Mouse (Mus musculus): Measurements from ENCODE around the gene Zfp341. TPM values are rescaled to one million over a fixed set of nuclear protein-coding genes. Genes with fewer than 3 reads are reported as not detected.
A peak's percentile ranks its signal among the peaks of the same experiment; 100 is the strongest.

Zfp341 gene
- total and polyA plus RNA-seq, 2 experiments from 2014 or later = 1.4 to 10.2 TPM

GRCm38 (mm10) chr2:154642712-154643385, 29.8 kb downstream of the Zfp341 start:
- ATAC-seq (no peak), DNase-seq (no peak)
- H3K27ac ChIP-seq (ENCODE audit: low read depth, low read length) = no peak overlapping the region
- H3K4me2 ChIP-seq (ENCODE audit: low read depth) = no peak overlapping the region
- H3K36me3 ChIP-seq (ENCODE audit: insufficient read depth) = peaks cover 78% of the 10 kb centered on the region
- H3K4me3 ChIP-seq (ENCODE audit: low read depth, low read length) = no peak overlapping the region
- no peaks in the 10 kb centered on the region for H3K27me3 ChIP-seq (ENCODE audit: insufficient read depth, low read length)
- 0 out of 2 replicates have a peak, but pooled peaks cover 4% of the 10 kb centered on the region for H3K9me3 ChIP-seq (ENCODE audit: low read length)
- no peak; the same call in 1 of the 2 replicates for TF ChIP-seq CTCF (IDR thresholded peaks at IDR 0.05; ENCODE audit: low read depth)
- H3K9ac ChIP-seq = no peak overlapping the region
- H3K4me1 ChIP-seq (ENCODE audit: insufficient read depth) = no peaks in the 10 kb centered on the region
- WGBS = 92% methylated on average over 6 of the region's 6 CpGs

- ATAC-seq = peak; percentile 53; the same call in 1 of the 2 replicates
- WGBS = 77% methylated on average over 5 of the region's 5 CpGs
- no peaks in the 10 kb centered on the region for H3K9me3 ChIP-seq (ENCODE audit: low read length)
- no peak overlapping the region for H3K9ac ChIP-seq
- no peaks in the 10 kb centered on the region for H3K4me1 ChIP-seq (ENCODE audit: insufficient read depth)
- H3K4me3 ChIP-seq (ENCODE audit: low read depth, low read length) = no peak overlapping the region
- peaks cover 47% of the 10 kb centered on the region for H3K36me3 ChIP-seq (ENCODE audit: insufficient read depth)
- H3K27ac ChIP-seq (ENCODE audit: low read depth, low read length) = no peak overlapping the region
- peak; percentile 56 for DNase-seq
- no peaks in the 10 kb centered on the region for H3K27me3 ChIP-seq (ENCODE audit: insufficient read depth, low read length)
- peak; percentile 68 for TF ChIP-seq CTCF (IDR thresholded peaks at IDR 0.05; ENCODE audit: low read depth)
- H3K4me2 ChIP-seq (ENCODE audit: low read depth) = no peak overlapping the region
These were observed 33.5 kb downstream of the Zfp341 start for GRCm38 (mm10) chr2:154646634-154647033.

- peak; percentile 15 for DNase-seq
- Histone ChIP-seq H3K27me3 (ENCODE audit: insufficient read depth, low read length) (no peaks in the 10 kb centered on the region), H3K4me1 (ENCODE audit: insufficient read depth) (no peaks in the 10 kb centered on the region), H3K9ac (no peak overlapping the region), H3K36me3 (ENCODE audit: insufficient read depth) (peaks cover 35% of the 10 kb centered on the region), H3K4me3 (ENCODE audit: low read depth, low read length) (no peak overlapping the region), H3K4me2 (ENCODE audit: low read depth) (no peak overlapping the region), H3K9me3 (ENCODE audit: low read length) (no peaks in the 10 kb centered on the region), H3K27ac (ENCODE audit: low read depth, low read length) (no peak overlapping the region)
- WGBS = 28% methylated on average over 3 of the region's 3 CpGs
- peak; percentile 60 for TF ChIP-seq CTCF (IDR thresholded peaks at IDR 0.05; ENCODE audit: low read depth)
- no peak for ATAC-seq
These were observed 35.0 kb downstream of the Zfp341 start for GRCm38 (mm10) chr2:154648086-154648485.

GRCm38 (mm10) chr2:154650404-154650803, 37.3 kb downstream of the Zfp341 start:
- no peaks in the 10 kb centered on the region for H3K27me3 ChIP-seq (ENCODE audit: insufficient read depth, low read length)
- no peak overlapping the region for H3K27ac ChIP-seq (ENCODE audit: low read depth, low read length)
- no peak for DNase-seq
- no peak overlapping the region for H3K4me3 ChIP-seq (ENCODE audit: low read depth, low read length)
- ATAC-seq = no peak
- no peaks in the 10 kb centered on the region for H3K9me3 ChIP-seq (ENCODE audit: low read length)
- TF ChIP-seq CTCF (IDR thresholded peaks at IDR 0.05; ENCODE audit: low read depth) = 0 out of 2 replicates have a peak, but pooled peaks have one; percentile 3
- H3K9ac ChIP-seq = no peak overlapping the region
- no peak overlapping the region for H3K4me2 ChIP-seq (ENCODE audit: low read depth)
- 83% methylated on average over 3 of the region's 3 CpGs for WGBS
- no peaks in the 10 kb centered on the region for H3K4me1 ChIP-seq (ENCODE audit: insufficient read depth)
- peaks cover 15% of the 10 kb centered on the region for H3K36me3 ChIP-seq (ENCODE audit: insufficient read depth)

GRCm38 (mm10) chr2:154651363-154651762, 38.3 kb downstream of the Zfp341 start, which contains the start of gene Chmp4b:
TSS of gene Chmp4b (plus strand) at chr2:154651705.
- H3K9me3 ChIP-seq (ENCODE audit: low read length) = no peaks in the 10 kb centered on the region
- ATAC-seq = no peak
- DNase-seq = no peak
- H3K4me2 ChIP-seq (ENCODE audit: low read depth) = no peak within 1 kb of the TSS
- WGBS = 66% methylated on average over 8 of the region's 8 CpGs
- no peak within 1 kb of the TSS for H3K4me3 ChIP-seq (ENCODE audit: low read depth, low read length)
- peaks cover 3% of the 10 kb centered on the region; the same call in 1 of the 2 replicates for H3K4me1 ChIP-seq (ENCODE audit: insufficient read depth)
- H3K9ac ChIP-seq = no peak within 1 kb of the TSS
- no peaks in the 10 kb centered on the region for H3K27me3 ChIP-seq (ENCODE audit: insufficient read depth, low read length)
- H3K36me3 ChIP-seq (ENCODE audit: insufficient read depth) = peaks cover 6% of the 10 kb centered on the region; the same call in 1 of the 2 replicates
- TF ChIP-seq CTCF (IDR thresholded peaks at IDR 0.05; ENCODE audit: low read depth) = no peak
- no peak within 1 kb of the TSS for H3K27ac ChIP-seq (ENCODE audit: low read depth, low read length)

- Histone ChIP-seq H3K9ac (no peak overlapping the region), H3K27ac (ENCODE audit: low read depth, low read length) (no peak overlapping the region), H3K4me2 (ENCODE audit: low read depth) (no peak overlapping the region), H3K4me3 (ENCODE audit: low read depth, low read length) (no peak overlapping the region), H3K27me3 (ENCODE audit: insufficient read depth, low read length) (no peaks in the 10 kb centered on the region), H3K9me3 (ENCODE audit: low read length) (no peaks in the 10 kb centered on the region), H3K36me3 (ENCODE audit: insufficient read depth) (no peaks in the 10 kb centered on the region), H3K4me1 (ENCODE audit: insufficient read depth) (peaks cover 19% of the 10 kb centered on the region)
- 95% methylated on average over 12 of the region's 12 CpGs for whole genome bisulfite sequencing
- ATAC-seq (no peak), DNase-seq (no peak)
- no peak for TF ChIP-seq CTCF (IDR thresholded peaks at IDR 0.05; ENCODE audit: low read depth)
These were observed 41.9 kb downstream of the Zfp341 start for GRCm38 (mm10) chr2:154654976-154655375.

DNA sequence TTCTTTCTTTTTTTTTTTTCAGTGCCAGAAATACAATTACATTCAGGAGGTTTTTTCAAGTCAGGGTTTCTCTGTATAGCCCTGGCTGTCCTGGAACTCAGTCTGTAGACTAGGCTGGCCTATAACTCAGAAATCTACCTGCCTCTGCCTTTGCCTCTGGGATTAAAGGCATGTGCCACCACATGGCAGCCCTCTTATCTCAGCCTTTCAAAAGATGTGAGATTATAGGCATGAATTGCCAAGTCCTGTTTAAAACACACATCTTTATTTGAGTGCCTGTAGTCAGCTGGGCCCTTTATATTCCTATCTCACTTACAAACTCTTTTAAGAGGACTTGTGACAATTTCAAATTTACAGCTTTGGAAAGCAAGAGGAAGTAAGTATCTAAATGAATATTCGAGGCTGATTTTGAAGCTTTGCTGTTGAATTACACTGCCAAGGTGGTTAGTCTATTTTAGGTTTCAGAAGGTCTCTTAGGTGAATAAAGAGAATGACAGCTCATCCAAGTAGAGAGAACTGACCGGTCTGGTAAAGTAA, 42.8 kb downstream of the Zfp341 start:
- TF ChIP-seq CTCF (IDR thresholded peaks at IDR 0.05; ENCODE audit: low read depth) = no peak
- no peak for ATAC-seq
- 83% methylated on average over 2 of the region's 2 CpGs for WGBS
- no peak for DNase-seq
- peaks cover 19% of the 10 kb centered on the region for H3K4me1 ChIP-seq (ENCODE audit: insufficient read depth)
- H3K9ac ChIP-seq = no peak overlapping the region
- H3K27me3 ChIP-seq (ENCODE audit: insufficient read depth, low read length) = no peaks in the 10 kb centered on the region
- H3K36me3 ChIP-seq (ENCODE audit: insufficient read depth) = 0 out of 2 replicates have a peak, but pooled peaks cover 1% of the 10 kb centered on the region
- no peak overlapping the region for H3K4me2 ChIP-seq (ENCODE audit: low read depth)
- H3K9me3 ChIP-seq (ENCODE audit: low read length) = no peaks in the 10 kb centered on the region
- H3K27ac ChIP-seq (ENCODE audit: low read depth, low read length) = no peak overlapping the region
- H3K4me3 ChIP-seq (ENCODE audit: low read depth, low read length) = no peak overlapping the region; the same call in 1 of the 2 replicates
